Mouse (Mus musculus): ENCODE results near the gene Tefm.
"Not testable (repeated sequence)": the region's sequence is repeated elsewhere in the genome, so short reads cannot be mapped to it uniquely, and the experiment has no call there.

Gene Tefm

GRCm38 (mm10) chr11:80141825-80142521, at the start of gene Tefm:
Gene Tefm (minus strand): TSS chr11:80142175.
- peak; percentile 88 for DNase-seq

DNA sequence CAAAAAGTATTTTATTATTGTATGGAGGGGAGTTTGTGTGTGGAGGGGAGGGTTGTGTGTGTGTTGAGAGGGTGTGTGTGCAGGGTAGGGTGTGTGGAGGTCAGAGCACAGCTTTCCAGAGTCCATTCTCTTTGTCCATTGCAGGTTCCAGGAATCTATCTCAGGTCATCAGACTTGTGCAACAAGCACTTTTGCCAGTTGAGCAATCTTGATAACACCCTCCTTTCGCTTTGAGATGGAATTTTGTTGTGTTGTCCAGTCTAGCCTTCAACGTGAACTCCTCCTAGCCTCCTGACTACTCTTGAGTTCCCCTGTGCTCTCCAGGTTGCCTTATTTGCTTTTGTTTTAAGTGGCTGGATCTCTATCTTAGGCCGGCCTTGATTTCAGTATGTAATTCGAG, 48.3 kb upstream of the Tefm start:
- no peak for DNase-seq

- DNase-seq: not testable (repeated sequence)
These were observed 43.5 kb upstream of the Tefm start for GRCm38 (mm10) chr11:80185441-80185976.

GRCm38 (mm10) chr11:80184531-80185071, 42.6 kb upstream of the Tefm start:
- no peak for DNase-seq

DNA sequence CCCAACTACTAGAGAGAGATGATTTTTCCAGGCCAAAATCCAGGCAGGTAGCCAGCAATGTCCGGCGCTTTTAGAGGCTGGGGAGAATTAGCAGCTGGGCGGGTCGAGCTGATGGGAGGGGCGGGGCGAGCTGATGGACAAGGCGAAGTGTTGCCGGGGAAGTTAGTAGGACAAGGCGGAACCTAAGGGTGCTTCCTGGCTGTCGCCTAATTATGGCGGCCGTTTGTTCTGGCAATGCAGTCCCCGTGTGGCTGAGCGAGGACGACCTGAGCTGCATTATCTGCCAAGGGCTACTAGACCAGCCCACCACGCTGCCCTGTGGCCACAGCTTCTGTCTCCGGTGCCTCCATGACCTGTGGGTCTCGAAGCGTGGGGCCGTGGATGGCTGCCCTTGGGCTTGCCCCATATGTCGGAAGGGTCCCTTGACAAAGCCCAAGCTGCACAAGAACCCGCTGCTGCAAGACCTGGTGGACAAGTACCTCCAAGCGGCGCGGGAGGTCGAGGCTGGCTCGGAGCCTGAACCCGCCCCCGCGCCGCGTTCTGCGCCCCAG, 41.8 kb upstream of the Tefm start, which contains the start of gene Rnf135:
Gene Rnf135 (plus strand): TSS at position 147 of the 551 bp plus-strand sequence.
- DNase-seq: peak; percentile 98

GRCm38 (mm10) chr11:80183054-80183704, 41.2 kb upstream of the Tefm start:
- DNase-seq: not testable (repeated sequence)

DNA sequence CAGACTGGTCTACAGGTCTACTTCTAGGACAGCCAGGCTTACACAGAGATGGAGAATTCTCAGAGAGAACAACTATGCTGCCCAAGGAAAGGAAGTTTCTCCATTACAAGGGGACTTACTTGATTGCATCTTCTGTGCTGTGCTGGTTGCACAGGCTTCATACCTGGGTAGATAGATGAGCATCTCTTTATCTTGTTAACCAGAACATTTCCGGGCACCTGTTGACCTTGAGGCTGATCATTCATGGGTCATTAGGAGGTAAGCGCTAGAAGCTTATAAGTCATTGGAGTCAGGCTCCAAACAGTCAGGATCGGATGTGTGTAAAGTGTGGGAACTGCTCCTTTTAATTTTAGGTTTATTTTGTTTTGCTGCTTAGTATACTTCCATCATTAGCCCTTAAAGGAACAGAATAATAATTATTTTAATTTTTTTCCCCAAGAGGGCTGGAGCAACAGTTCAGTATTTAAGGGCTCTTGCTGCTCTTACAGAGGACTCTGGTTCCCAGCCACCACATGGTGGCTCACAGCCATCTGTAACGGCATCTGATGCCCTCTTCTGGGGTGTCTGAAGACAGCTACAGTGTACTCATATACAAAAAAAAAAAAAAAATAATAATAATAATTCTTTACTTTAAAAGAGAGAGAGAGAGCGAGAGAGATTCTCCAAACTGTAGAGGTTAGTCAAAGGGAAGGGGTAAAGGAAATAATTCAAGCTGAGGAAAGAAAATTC, 39.2 kb upstream of the Tefm start:
- no peak for DNase-seq

- DNase-seq: no peak
These were observed 36.3 kb upstream of the Tefm start for GRCm38 (mm10) chr11:80178316-80178715.

- DNase-seq: peak; percentile 60
These were observed 35.2 kb upstream of the Tefm start for GRCm38 (mm10) chr11:80176911-80177895.

DNA sequence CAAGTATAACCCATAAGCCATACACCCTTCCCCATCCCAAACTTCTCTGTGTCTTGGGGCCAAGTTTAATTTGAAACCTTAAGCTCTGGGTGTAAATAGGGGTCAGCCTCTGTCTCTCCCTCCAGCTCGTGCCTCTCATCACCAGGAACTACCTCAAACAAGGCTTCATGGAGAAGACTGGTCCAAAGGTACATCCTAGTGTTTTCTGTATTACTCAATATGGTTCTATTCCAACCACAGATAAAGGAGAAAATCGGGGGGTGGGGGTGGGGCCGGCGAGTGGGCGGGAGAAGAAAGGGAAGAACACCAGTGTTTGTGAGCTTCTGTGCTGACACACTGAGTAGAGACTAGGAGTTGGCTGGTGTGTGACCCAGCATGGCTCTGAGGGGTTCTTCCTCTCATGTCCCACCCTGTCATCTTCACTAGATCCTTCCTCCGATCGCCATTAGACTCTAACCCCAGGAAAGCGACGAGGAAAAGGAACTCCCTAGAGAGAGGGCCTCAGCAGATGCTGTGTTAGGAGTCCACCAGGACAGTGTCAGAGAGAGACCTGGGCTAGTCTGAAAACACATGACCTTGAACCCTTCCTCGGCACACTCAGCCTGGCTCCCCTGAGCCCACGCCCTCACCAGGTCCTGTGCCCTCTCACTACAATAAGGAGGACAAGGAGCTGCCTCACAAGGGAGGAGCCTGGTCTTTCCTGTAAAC, 32.1 kb upstream of the Tefm start:
- DNase-seq: no peak

DNA sequence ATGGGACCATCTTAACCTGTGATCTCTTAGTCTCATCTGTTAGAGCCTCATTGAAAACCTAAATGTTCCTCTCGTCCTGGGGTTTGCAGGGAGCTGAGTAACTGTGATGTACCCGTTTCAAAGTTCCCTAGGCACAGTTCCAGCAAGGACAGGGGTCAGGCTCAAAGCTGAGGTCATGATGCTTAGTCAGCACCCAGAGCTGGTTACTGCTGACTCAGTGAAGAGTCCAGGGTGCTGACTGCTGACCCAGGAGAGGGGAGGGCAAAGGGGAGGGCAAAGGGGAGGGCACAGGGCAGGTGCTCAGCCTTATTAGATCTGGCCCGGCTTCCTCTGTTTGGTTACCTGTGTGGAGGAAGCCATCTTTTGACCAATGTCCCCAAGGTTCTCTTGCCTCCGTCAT, 29.9 kb upstream of the Tefm start:
- peak; percentile 74 for DNase-seq

GRCm38 (mm10) chr11:80170351-80170750, 28.4 kb upstream of the Tefm start:
- no peak for DNase-seq

- no peak for DNase-seq
These were observed 27.7 kb upstream of the Tefm start for GRCm38 (mm10) chr11:80169629-80170028.

- no peak for DNase-seq
These were observed 26.8 kb upstream of the Tefm start for GRCm38 (mm10) chr11:80168611-80169249.

GRCm38 (mm10) chr11:80168121-80168520, 26.1 kb upstream of the Tefm start:
- no peak for DNase-seq

DNA sequence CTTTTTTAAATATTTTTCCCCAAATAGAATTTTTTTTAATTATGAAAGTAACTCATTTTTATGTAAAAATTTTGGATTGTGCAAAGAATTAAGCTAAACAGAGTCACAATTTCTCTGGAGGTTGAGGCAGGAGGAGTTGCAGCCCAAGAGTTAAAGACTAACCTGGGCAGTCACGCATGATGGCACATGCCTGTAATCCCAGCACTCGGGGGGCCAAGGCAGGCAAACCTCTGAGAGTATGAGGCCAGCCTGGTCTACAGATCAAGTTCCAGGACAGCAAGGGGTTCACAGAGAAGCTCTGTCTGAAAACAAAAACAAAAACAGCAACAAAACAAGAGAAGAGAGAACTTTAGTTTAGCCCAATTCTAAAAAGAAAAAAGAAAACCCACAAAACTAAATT, 22.2 kb upstream of the Tefm start:
- DNase-seq: no peak

GRCm38 (mm10) chr11:80163362-80164116, 21.6 kb upstream of the Tefm start:
- DNase-seq: no peak

DNA sequence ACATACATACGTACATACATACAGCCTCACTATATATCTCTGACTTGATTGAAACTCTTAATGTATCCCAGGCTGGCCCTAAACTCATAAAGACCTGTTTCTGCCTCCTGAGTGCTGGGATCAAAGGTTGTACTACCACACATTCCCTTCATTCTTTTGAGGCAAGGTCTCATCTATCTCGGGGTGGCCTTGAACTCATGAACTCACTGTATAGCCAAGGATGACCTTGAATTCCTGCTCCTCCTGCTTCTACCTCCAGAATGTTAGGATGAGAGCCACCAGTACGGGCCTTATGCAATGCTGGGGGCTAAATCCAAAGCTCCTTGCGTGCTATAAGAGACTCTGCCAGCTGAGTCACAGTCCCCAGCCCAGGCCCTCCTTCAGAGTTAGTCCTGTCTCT, 19.1 kb upstream of the Tefm start:
- DNase-seq: no peak

- no peak for DNase-seq
These were observed 17.0 kb upstream of the Tefm start for GRCm38 (mm10) chr11:80159018-80159417.

- no peak for DNase-seq
These were observed 14.9 kb upstream of the Tefm start for GRCm38 (mm10) chr11:80156841-80157240.

All from kidney, postnatal 10 days (tissue).